In genomic region chr1:55053005-55053404, GRCm38 (mm10) we compare ENCODE assay signal across 8 mouse cellular contexts. TPM values are rescaled to one million over a fixed set of nuclear protein-coding genes. Genes with fewer than 3 reads are reported as not detected.
A peak's percentile ranks its signal among the peaks of the same experiment; 100 is the strongest.
DNase-seq lines count a peak whose midpoint lies in the region; ATAC-seq lines count a peak whose summit lies in the region.

No protein-coding gene starts in this region.

- 0 out of 2 replicates have a peak, but pooled peaks cover 3% of the 10 kb centered on the region for H3K4me1 ChIP-seq in kidney, embryonic 14.5 days (ENCODE audit: control insufficient read depth, insufficient read depth, low read length)

- peak; percentile 62 for DNase-seq in right cerebral cortex, adult 18-20 months
- no peak for DNase-seq in right cerebral cortex, postnatal 4 days
- peak; percentile 74 for DNase-seq in c-Kit-negative CD71-positive TER-119-positive erythroid progenitor cells, embryonic 14.5 days (ENCODE audit: low read depth, low spot score)
- DNase-seq in gastrocnemius, postnatal 14 days: peak; percentile 83
- DNase-seq in lung, postnatal 10 days: peak; percentile 89
- peak; percentile 65 for DNase-seq in right cerebral cortex, postnatal 14 days
- no peak for DNase-seq in cerebellum, postnatal 36 days

- peak overlapping the region; percentile 60 for H3K4me2 ChIP-seq in kidney, embryonic 14.5 days (replicated peaks; ENCODE audit: low read depth, low read length)

- H3K9me3 ChIP-seq in kidney, embryonic 14.5 days (ENCODE audit: control insufficient read depth, low read length): no peaks in the 10 kb centered on the region

- H3K9ac ChIP-seq in kidney, embryonic 14.5 days (ENCODE audit: low read depth, low read length): peak overlapping the region; percentile 75

- H3K4me3 ChIP-seq in kidney, embryonic 14.5 days (ENCODE audit: low read length): peak overlapping the region; percentile 82

- H3K27me3 ChIP-seq in kidney, embryonic 14.5 days (ENCODE audit: control insufficient read depth, insufficient read depth, low read length): no peaks in the 10 kb centered on the region

- no peaks in the 10 kb centered on the region for H3K36me3 ChIP-seq in kidney, embryonic 14.5 days (ENCODE audit: control insufficient read depth, insufficient read depth, low read length)

- peak; percentile 78; the same call in 1 of the 2 replicates for ATAC-seq in kidney, embryonic 14.5 days (ENCODE audit: low FRiP score, low TSS enrichment)

- intact Hi-C loops in gastrocnemius, postnatal 14 days (cut with DNase I; ENCODE audit: low total_unique reads): no loop called here

- WGBS in kidney, embryonic 14.5 days: under 1% methylated on average over 38 of the region's 42 CpGs

- peak overlapping the region; percentile 74 for H3K27ac ChIP-seq in kidney, embryonic 14.5 days (ENCODE audit: low read depth, low read length)

RNA-seq across cellular contexts. Expression of gene Coq10b, which starts 0.4 kb away (rescaled TPM):
- 1 to 10 TPM; 7.8 to 9.5 TPM for total RNA-seq in gastrocnemius, postnatal 14 days (2021)
- 14.3 and 15.1 TPM in 2 replicates for polyA plus RNA-seq in kidney, embryonic 14.5 days (2014; fragmentation: Nextera tagmentation; extraction: Ambion mirVana)

RNA-seq across cellular contexts. Expression of gene Sf3b1, which starts 25.7 kb away (rescaled TPM):
- 10 to 100 TPM; 51.9 to 58.3 TPM for total RNA-seq in gastrocnemius, postnatal 14 days (2021)
- 309 and 336 TPM in 2 replicates for polyA plus RNA-seq in kidney, embryonic 14.5 days (2014; fragmentation: Nextera tagmentation; extraction: Ambion mirVana)

RNA-seq across cellular contexts. Expression of gene Hspe1, which starts 34.9 kb away (rescaled TPM):
- total RNA-seq in gastrocnemius, postnatal 14 days (2021): 10 to 100 TPM; 63.7 to 76.8 TPM
- 508 and 679 TPM in 2 replicates for polyA plus RNA-seq in kidney, embryonic 14.5 days (2014; fragmentation: Nextera tagmentation; extraction: Ambion mirVana)

RNA-seq across cellular contexts. Expression of gene Hspd1, which starts 35.0 kb away (rescaled TPM):
- total RNA-seq in gastrocnemius, postnatal 14 days (2021): 100 to 1,000 TPM; 175 to 176 TPM
- 359 and 402 TPM in 2 replicates for polyA plus RNA-seq in kidney, embryonic 14.5 days (2014; fragmentation: Nextera tagmentation; extraction: Ambion mirVana)

Comparison
In these comparisons a context has a peak if more than half of its experiments do, and no peak if none do; other contexts are left out.
1. DNase-seq: peak in right cerebral cortex, adult 18-20 months (single experiment), c-Kit-negative CD71-positive TER-119-positive erythroid progenitor cells, embryonic 14.5 days (single experiment), gastrocnemius, postnatal 14 days (single experiment), lung, postnatal 10 days (single experiment) and right cerebral cortex, postnatal 14 days (single experiment); none in right cerebral cortex, postnatal 4 days (single experiment) and cerebellum, postnatal 36 days (0 of 2).